Mouse (Mus musculus) brown adipose tissue, adult 24 weeks (tissue): ENCODE results near the gene Fgfbp1. TPM values are rescaled to one million over a fixed set of nuclear protein-coding genes. Genes with fewer than 3 reads are reported as not detected.

Experiments
- H3K27ac ChIP-seq: fragments of 200-500 bp; replicated peaks from 2 replicates; pipeline ENCODE4 v1.5.1; 2012; ENCODE audit warnings: low read depth, mild to moderate bottlenecking, low read length
- H3K4me1 ChIP-seq: fragments of 200-500 bp; 2 replicates; pipeline ENCODE4 v1.6.1; 2012; ENCODE audit warnings: low read length, mixed read lengths; ENCODE audit not compliant: control insufficient read depth, insufficient read depth, insufficient read length
- H3K4me3 ChIP-seq: fragments of 200-500 bp; 2 replicates; pipeline ENCODE4 v1.5.1; 2012; ENCODE audit warnings: low read depth, mild to moderate bottlenecking, low read length, moderate library complexity; ENCODE audit not compliant: insufficient read depth
- polyA plus RNA-seq: library from polyadenylated mRNA; stranded (reverse); fragments of >200 nt; gene quantifications from 2 replicates; pipeline ENCODE4 v1.2.4, GENCODE M21; 2012; ENCODE audit not compliant: missing spikeins, insufficient read depth, insufficient read length

The Fgfbp1 gene
- polyA plus RNA-seq, result 0.92 TPM in 1 of 2 replicates, not detected in the other

DNA sequence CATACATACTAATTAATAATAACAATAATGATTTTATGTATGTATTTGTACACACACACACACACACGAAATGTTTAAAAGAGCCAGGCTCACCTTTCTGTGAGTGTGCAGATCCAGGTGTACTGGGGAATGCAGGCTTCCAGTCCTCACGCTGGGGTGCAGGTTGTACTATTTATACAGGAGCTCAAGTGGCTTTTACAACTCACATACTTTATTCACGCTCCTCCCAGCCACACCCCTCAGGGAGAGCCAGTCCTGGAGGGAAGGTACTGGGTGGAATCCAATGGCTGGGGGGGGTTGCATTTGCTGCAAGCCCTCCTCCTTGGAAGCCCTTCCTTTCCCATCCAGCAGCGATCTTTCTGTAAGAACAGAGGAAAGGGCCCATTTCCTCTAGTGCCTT, at the start of gene Fgfbp1:
Fgfbp1 (minus strand) TSS at position 160 of the 400 bp plus-strand sequence.
- no peak within 1 kb of the TSS for H3K27ac ChIP-seq
- H3K4me3 ChIP-seq, result no peak within 1 kb of the TSS

GRCm38 (mm10) chr5:43998295-43998989, 16.9 kb upstream of the Fgfbp1 start:
- Histone ChIP-seq H3K4me3 (no peak overlapping the region), H3K27ac (no peak overlapping the region), H3K4me1 (no peaks in the 10 kb centered on the region)

More for the DNA sequence above, at the start of gene Fgfbp1:
- no peaks in the 10 kb centered on the region for H3K4me1 ChIP-seq

DNA sequence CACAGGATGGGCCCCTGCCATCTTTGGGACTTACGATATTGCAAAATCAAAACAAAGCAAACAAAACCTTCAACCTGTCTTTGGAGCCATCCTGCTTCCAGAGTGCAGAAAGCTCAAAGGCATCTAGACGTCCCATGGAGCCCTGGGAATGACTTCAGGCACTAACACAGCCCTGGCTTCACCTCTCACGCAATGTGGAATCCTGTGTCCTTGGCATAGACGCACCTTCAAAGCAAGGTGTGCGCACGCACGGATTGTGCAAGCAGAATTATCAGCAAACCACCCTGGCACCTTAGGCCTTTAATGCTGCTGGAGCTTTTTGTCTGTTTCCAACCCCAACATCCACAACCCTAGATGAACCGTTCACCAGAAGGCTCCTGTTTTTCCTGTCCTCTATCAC, 16.0 kb upstream of the Fgfbp1 start:
- Histone ChIP-seq H3K4me1 (no peaks in the 10 kb centered on the region), H3K27ac (no peak overlapping the region), H3K4me3 (no peak overlapping the region)

GRCm38 (mm10) chr5:43996162-43996561, 14.6 kb upstream of the Fgfbp1 start:
- no peak overlapping the region for H3K27ac ChIP-seq
- H3K4me1 ChIP-seq, result no peaks in the 10 kb centered on the region
- no peak overlapping the region for H3K4me3 ChIP-seq

GRCm38 (mm10) chr5:43994981-43995380, 13.4 kb upstream of the Fgfbp1 start:
- H3K27ac ChIP-seq, result no peak overlapping the region
- H3K4me1 ChIP-seq, result no peaks in the 10 kb centered on the region
- no peak overlapping the region for H3K4me3 ChIP-seq

DNA sequence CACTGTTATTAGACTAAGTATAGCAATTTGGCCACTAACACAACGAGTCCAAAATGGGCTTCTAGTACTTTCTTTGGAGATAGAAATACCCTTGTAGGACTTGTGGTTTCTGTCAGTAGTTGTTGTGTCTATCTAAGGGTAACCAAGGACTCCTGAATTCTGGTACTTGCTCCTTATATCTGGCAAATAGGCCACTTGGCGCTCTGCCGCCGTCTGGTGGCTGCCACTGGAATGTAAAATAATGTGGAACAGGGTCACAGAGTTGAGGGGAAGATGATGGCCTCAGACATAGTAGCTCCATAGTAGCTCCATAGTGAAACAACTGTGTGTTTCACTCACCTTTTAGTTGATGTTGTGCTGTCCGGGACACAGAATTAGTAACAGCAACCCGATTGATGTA, 8.7 kb upstream of the Fgfbp1 start:
- Histone ChIP-seq H3K4me3 (no peak overlapping the region), H3K27ac (no peak overlapping the region), H3K4me1 (no peaks in the 10 kb centered on the region)

- Histone ChIP-seq H3K4me1 (no peaks in the 10 kb centered on the region), H3K4me3 (no peak overlapping the region), H3K27ac (no peak overlapping the region)
These were observed 7.4 kb upstream of the Fgfbp1 start for GRCm38 (mm10) chr5:43989017-43989416.

GRCm38 (mm10) chr5:43986212-43986611, 4.6 kb upstream of the Fgfbp1 start:
- no peaks in the 10 kb centered on the region for H3K4me1 ChIP-seq
- H3K27ac ChIP-seq, result no peak overlapping the region
- no peak overlapping the region for H3K4me3 ChIP-seq

DNA sequence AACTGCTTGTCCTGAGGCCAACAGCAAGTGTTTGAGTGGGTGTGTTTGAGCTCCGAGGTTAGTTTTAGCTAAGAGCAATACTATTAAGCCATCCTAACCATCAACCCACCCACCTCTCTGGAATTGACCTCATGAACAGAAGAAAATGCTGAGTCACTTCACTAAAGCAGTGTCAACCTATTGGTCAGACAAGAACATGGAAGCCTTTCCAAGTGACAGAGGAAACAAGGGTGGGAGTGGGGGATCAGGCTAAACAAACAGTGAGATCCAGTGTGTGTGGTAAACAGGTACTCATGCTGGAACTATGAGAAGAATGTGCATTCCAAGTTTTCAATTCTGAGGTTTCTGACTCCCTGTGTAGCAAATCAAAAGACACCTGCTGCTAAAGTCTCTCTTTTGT, 1.3 kb upstream of the Fgfbp1 start:
- no peak overlapping the region for H3K27ac ChIP-seq
- H3K4me3 ChIP-seq, result no peak overlapping the region
- no peaks in the 10 kb centered on the region for H3K4me1 ChIP-seq

GRCm38 (mm10) chr5:43980397-43980796, 1.2 kb downstream of the Fgfbp1 start:
- Histone ChIP-seq H3K4me3 (no peak overlapping the region), H3K27ac (no peak overlapping the region)

DNA sequence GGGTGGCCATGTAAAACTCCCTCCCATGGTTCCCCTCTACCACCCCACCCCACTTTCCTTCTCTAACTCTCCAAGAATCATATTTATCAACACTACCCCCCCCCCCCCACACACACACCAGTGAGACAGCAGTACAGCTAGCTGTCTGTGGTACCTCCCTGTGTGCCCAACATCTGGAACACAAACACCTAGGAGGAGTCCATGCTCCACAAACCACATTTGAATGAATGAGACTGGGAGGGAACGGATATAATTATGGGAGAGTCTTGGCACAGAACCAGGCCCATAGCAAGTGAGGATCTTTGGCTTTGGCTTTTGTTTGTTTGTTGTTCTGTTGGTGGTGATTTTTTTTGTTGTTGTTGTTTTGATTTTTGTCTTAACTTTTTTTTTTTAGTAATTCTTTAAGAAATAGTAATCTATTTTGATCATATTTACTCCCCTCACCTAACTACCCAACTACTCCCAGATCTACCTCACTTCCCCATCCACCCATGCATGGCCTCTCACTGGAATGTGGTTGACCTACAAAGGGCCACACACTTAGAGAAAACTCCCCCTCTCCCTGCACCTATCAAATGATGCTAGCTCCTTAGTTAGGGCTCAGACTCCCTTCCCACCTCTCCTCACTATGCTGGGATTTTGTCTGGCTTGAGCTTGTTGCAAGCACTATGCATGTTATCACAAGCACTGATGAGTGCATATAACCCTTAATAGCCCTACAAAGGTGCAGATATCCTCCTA, 4.6 kb downstream of the Fgfbp1 start:
- H3K4me1 ChIP-seq, result no peaks in the 10 kb centered on the region
- no peak overlapping the region for H3K27ac ChIP-seq
- H3K4me3 ChIP-seq, result no peak overlapping the region

More at GRCm38 (mm10) chr5:43980397-43980796, 1.2 kb downstream of the Fgfbp1 start:
- no peaks in the 10 kb centered on the region for H3K4me1 ChIP-seq

DNA sequence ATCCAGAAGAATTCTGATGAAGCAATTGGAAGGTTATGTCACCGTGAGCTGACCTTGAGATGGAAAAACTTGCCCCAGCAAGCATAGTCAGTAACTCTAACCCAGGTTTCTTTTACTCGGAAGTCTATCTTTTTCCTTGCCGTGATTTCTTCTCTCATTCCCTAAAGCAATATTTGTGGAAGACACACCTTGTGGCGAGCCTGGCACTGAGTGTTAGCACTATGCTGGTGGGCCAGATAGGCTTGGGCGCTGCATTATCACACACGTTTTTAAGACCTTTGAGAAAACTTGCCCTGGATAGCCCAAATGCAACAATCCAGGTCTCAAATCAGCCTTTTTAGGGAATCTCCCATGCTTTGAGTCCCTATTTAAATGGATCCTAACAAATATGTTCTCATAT, 7.4 kb downstream of the Fgfbp1 start:
- Histone ChIP-seq H3K4me3 (no peak overlapping the region), H3K4me1 (no peaks in the 10 kb centered on the region)

DNA sequence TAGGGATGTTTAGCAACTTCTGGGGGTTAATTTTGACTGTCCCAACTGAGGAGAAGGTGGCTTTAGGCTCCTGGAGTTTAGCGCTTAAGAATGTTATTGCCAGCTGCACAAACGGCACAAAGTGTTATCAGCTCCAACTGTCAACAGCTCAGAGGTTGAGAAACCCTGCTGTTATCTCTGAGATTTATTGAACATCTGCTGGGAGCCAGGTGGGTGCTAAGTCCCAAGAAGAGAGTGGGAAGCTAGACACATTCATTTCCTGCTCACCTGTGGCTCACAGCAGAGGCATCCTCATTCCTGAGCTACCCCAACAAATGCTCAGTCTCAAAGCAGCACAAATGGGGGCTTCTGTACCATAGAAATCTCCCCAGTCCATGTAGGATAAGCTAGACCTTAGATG, 10.4 kb downstream of the Fgfbp1 start:
- Histone ChIP-seq H3K4me3 (no peak overlapping the region), H3K27ac (no peak overlapping the region), H3K4me1 (no peaks in the 10 kb centered on the region)

More for the DNA sequence above, 7.4 kb downstream of the Fgfbp1 start:
- no peak overlapping the region for H3K27ac ChIP-seq

GRCm38 (mm10) chr5:43970532-43970931, 11.0 kb downstream of the Fgfbp1 start:
- Histone ChIP-seq H3K4me1 (no peaks in the 10 kb centered on the region), H3K4me3 (no peak overlapping the region), H3K27ac (no peak overlapping the region)

- H3K4me3 ChIP-seq, result no peak overlapping the region
These were observed 12.9 kb downstream of the Fgfbp1 start for GRCm38 (mm10) chr5:43968634-43969033.

DNA sequence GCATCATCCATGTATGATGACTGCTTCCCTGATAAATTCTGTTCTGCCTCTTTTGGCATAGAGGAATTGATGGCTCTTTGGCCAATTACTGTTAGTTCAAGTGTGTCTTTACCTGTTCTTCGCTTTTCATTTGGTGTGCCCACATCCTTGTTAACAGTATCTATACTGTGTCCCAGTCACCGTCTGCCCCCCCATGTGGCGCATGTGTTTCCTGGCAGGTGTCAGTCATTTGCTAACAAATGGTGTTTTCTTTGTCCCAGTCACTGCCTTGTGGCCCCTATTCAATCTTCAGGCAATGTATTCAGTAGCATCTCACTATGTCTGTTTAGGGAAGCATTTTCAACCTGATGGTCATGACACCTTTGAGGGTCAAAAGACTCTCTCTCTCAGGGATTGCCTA, 20.5 kb downstream of the Fgfbp1 start:
- Histone ChIP-seq H3K27ac (no peak overlapping the region), H3K4me1 (no peaks in the 10 kb centered on the region; the same call in 1 of the 2 replicates), H3K4me3 (no peak overlapping the region)

More at GRCm38 (mm10) chr5:43968634-43969033, 12.9 kb downstream of the Fgfbp1 start:
- Histone ChIP-seq H3K4me1 (no peaks in the 10 kb centered on the region), H3K27ac (no peak overlapping the region)
